Mouse (Mus musculus): ENCODE measurements at regions not wholly inside any gene's neighbourhood (a gene's known extent, or its start where the extent isn't known, plus 50 kb on each side); places are given as distances from the start of the nearest gene placed in this dataset.
"Not testable (repeated sequence)": the region's sequence is repeated elsewhere in the genome, so short reads cannot be mapped to it uniquely, and the experiment has no call there.

- no peak for ATAC-seq (ENCODE audit: low read depth)
- Histone ChIP-seq H3K27me3 (replicated peaks; ENCODE audit: control insufficient read depth, insufficient read depth, low read length) (no peaks in the 10 kb centered on the region), H3K36me3 (ENCODE audit: control insufficient read depth, insufficient read depth, low read length) (no peaks in the 10 kb centered on the region), H3K9me3 (ENCODE audit: control insufficient read depth, low read length) (no peaks in the 10 kb centered on the region), H3K4me1 (ENCODE audit: control insufficient read depth, insufficient read depth, low read length) (peaks cover 13% of the 10 kb centered on the region; the same call in 1 of the 2 replicates), H3K4me3 (ENCODE audit: low read depth, low read length) (no peak overlapping the region), H3K9ac (ENCODE audit: low read depth, low read length) (no peak overlapping the region), H3K4me2 (ENCODE audit: low read depth, low read length) (no peak overlapping the region), H3K27ac (replicated peaks; ENCODE audit: low read depth, low read length) (peak overlapping the region; percentile 25; the same call in 1 of the 2 replicates)
- no peak for DNase-seq (ENCODE audit: low spot score)
- WGBS: 80% methylated on average over 5 of the region's 5 CpGs
These were observed 172.8 kb downstream of the Wdr11 start for GRCm38 (mm10) chr7:129764456-129764970.

GRCm38 (mm10) chr7:129765681-129766080 is 174.0 kb downstream of the Wdr11 start:
- Histone ChIP-seq H3K27me3 (replicated peaks; ENCODE audit: control insufficient read depth, insufficient read depth, low read length) (no peaks in the 10 kb centered on the region), H3K4me3 (ENCODE audit: low read depth, low read length) (no peak overlapping the region), H3K36me3 (ENCODE audit: control insufficient read depth, insufficient read depth, low read length) (no peaks in the 10 kb centered on the region), H3K4me1 (ENCODE audit: control insufficient read depth, insufficient read depth, low read length) (0 out of 2 replicates have a peak, but pooled peaks cover 7% of the 10 kb centered on the region), H3K27ac (replicated peaks; ENCODE audit: low read depth, low read length) (no peak overlapping the region), H3K9me3 (ENCODE audit: control insufficient read depth, low read length) (no peaks in the 10 kb centered on the region), H3K9ac (ENCODE audit: low read depth, low read length) (no peak overlapping the region), H3K4me2 (ENCODE audit: low read depth, low read length) (no peak overlapping the region)
- WGBS: 89% methylated on average over 7 of the region's 7 CpGs
- DNase-seq (ENCODE audit: low spot score) (no peak), ATAC-seq (ENCODE audit: low read depth) (no peak)

- Histone ChIP-seq H3K27me3 (replicated peaks; ENCODE audit: control insufficient read depth, insufficient read depth, low read length) (no peaks in the 10 kb centered on the region), H3K36me3 (ENCODE audit: control insufficient read depth, insufficient read depth, low read length) (no peaks in the 10 kb centered on the region), H3K9ac (ENCODE audit: low read depth, low read length) (no peak overlapping the region), H3K4me3 (ENCODE audit: low read depth, low read length) (no peak overlapping the region), H3K4me1 (ENCODE audit: control insufficient read depth, insufficient read depth, low read length) (0 out of 2 replicates have a peak, but pooled peaks cover 7% of the 10 kb centered on the region), H3K27ac (replicated peaks; ENCODE audit: low read depth, low read length) (no peak overlapping the region), H3K9me3 (ENCODE audit: control insufficient read depth, low read length) (no peaks in the 10 kb centered on the region), H3K4me2 (ENCODE audit: low read depth, low read length) (no peak overlapping the region)
- 73% methylated on average over 6 of the region's 6 CpGs for WGBS
- ATAC-seq (ENCODE audit: low read depth): no peak
- DNase-seq (ENCODE audit: low spot score): no peak
These were observed 174.6 kb downstream of the Wdr11 start for GRCm38 (mm10) chr7:129766087-129766834.

GRCm38 (mm10) chr7:129769673-129770072 is 178.0 kb downstream of the Wdr11 start:
- H3K27ac ChIP-seq (replicated peaks; ENCODE audit: low read depth, low read length); H3K4me3 ChIP-seq (ENCODE audit: low read depth, low read length); H3K4me2 ChIP-seq (ENCODE audit: low read depth, low read length); H3K9ac ChIP-seq (ENCODE audit: low read depth, low read length); DNase-seq (ENCODE audit: low spot score); ATAC-seq (ENCODE audit: low read depth); H3K36me3 ChIP-seq (ENCODE audit: control insufficient read depth, insufficient read depth, low read length); H3K27me3 ChIP-seq (replicated peaks; ENCODE audit: control insufficient read depth, insufficient read depth, low read length); H3K9me3 ChIP-seq (ENCODE audit: control insufficient read depth, low read length): not testable (repeated sequence)
- 73% methylated on average over 1 of the region's 1 CpGs for WGBS
- H3K4me1 ChIP-seq (ENCODE audit: control insufficient read depth, insufficient read depth, low read length): peaks cover 15% of the 10 kb centered on the region; the same call in 1 of the 2 replicates

GRCm38 (mm10) chr7:129771876-129772275 is 180.2 kb downstream of the Wdr11 start:
- Histone ChIP-seq H3K27ac (replicated peaks; ENCODE audit: low read depth, low read length) (no peak overlapping the region), H3K36me3 (ENCODE audit: control insufficient read depth, insufficient read depth, low read length) (no peaks in the 10 kb centered on the region), H3K4me3 (ENCODE audit: low read depth, low read length) (no peak overlapping the region), H3K4me2 (ENCODE audit: low read depth, low read length) (no peak overlapping the region), H3K9ac (ENCODE audit: low read depth, low read length) (no peak overlapping the region), H3K9me3 (ENCODE audit: control insufficient read depth, low read length) (no peaks in the 10 kb centered on the region), H3K27me3 (replicated peaks; ENCODE audit: control insufficient read depth, insufficient read depth, low read length) (0 out of 2 replicates have a peak, but pooled peaks cover 3% of the 10 kb centered on the region), H3K4me1 (ENCODE audit: control insufficient read depth, insufficient read depth, low read length) (peaks cover 16% of the 10 kb centered on the region; the same call in 1 of the 2 replicates)
- 66% methylated on average over 2 of the region's 2 CpGs for WGBS
- ATAC-seq (ENCODE audit: low read depth) (no peak), DNase-seq (ENCODE audit: low spot score) (no peak)

- 72% methylated on average over 11 of the region's 11 CpGs for WGBS
- H3K36me3 ChIP-seq (ENCODE audit: control insufficient read depth, insufficient read depth, low read length): no peaks in the 10 kb centered on the region
- H3K27me3 ChIP-seq (replicated peaks; ENCODE audit: control insufficient read depth, insufficient read depth, low read length): 0 out of 2 replicates have a peak, but pooled peaks cover 3% of the 10 kb centered on the region
- H3K9ac ChIP-seq (ENCODE audit: low read depth, low read length): 0 out of 2 replicates have a peak overlapping the region, but pooled peaks have one; percentile 30
- H3K4me1 ChIP-seq (ENCODE audit: control insufficient read depth, insufficient read depth, low read length): peaks cover 16% of the 10 kb centered on the region; the same call in 1 of the 2 replicates
- no peak overlapping the region for H3K4me2 ChIP-seq (ENCODE audit: low read depth, low read length)
- H3K27ac ChIP-seq (replicated peaks; ENCODE audit: low read depth, low read length): no peak overlapping the region
- H3K9me3 ChIP-seq (ENCODE audit: control insufficient read depth, low read length): no peaks in the 10 kb centered on the region
- ATAC-seq (ENCODE audit: low read depth): peak; percentile 30; the same call in 1 of the 2 replicates
- no peak overlapping the region for H3K4me3 ChIP-seq (ENCODE audit: low read depth, low read length)
- no peak for DNase-seq (ENCODE audit: low spot score)
These were observed 181.1 kb downstream of the Wdr11 start for GRCm38 (mm10) chr7:129772540-129773331.

GRCm38 (mm10) chr7:129774261-129774861 is 182.7 kb downstream of the Wdr11 start:
- DNase-seq (ENCODE audit: low spot score): peak; percentile 61
- no peak overlapping the region for H3K4me3 ChIP-seq (ENCODE audit: low read depth, low read length)
- no peaks in the 10 kb centered on the region for H3K9me3 ChIP-seq (ENCODE audit: control insufficient read depth, low read length)
- H3K27ac ChIP-seq (replicated peaks; ENCODE audit: low read depth, low read length): peak overlapping the region; percentile 35; the same call in 1 of the 2 replicates
- H3K4me1 ChIP-seq (ENCODE audit: control insufficient read depth, insufficient read depth, low read length): peaks cover 22% of the 10 kb centered on the region; the same call in 1 of the 2 replicates
- 7% methylated on average over 17 of the region's 17 CpGs for WGBS
- H3K9ac ChIP-seq (ENCODE audit: low read depth, low read length): no peak overlapping the region
- ATAC-seq (ENCODE audit: low read depth): 0 out of 2 replicates have a peak, but pooled peaks have one; percentile 19
- no peaks in the 10 kb centered on the region for H3K36me3 ChIP-seq (ENCODE audit: control insufficient read depth, insufficient read depth, low read length)
- 0 out of 2 replicates have a peak, but pooled peaks cover 3% of the 10 kb centered on the region for H3K27me3 ChIP-seq (replicated peaks; ENCODE audit: control insufficient read depth, insufficient read depth, low read length)
- H3K4me2 ChIP-seq (ENCODE audit: low read depth, low read length): peak overlapping the region; percentile 3

- 0 out of 2 replicates have a peak, but pooled peaks cover 3% of the 10 kb centered on the region for H3K27me3 ChIP-seq (replicated peaks; ENCODE audit: control insufficient read depth, insufficient read depth, low read length)
- H3K9ac ChIP-seq (ENCODE audit: low read depth, low read length): no peak overlapping the region
- ATAC-seq (ENCODE audit: low read depth) (no peak), DNase-seq (ENCODE audit: low spot score) (no peak)
- no peaks in the 10 kb centered on the region for H3K36me3 ChIP-seq (ENCODE audit: control insufficient read depth, insufficient read depth, low read length)
- peaks cover 23% of the 10 kb centered on the region; the same call in 1 of the 2 replicates for H3K4me1 ChIP-seq (ENCODE audit: control insufficient read depth, insufficient read depth, low read length)
- H3K9me3 ChIP-seq (ENCODE audit: control insufficient read depth, low read length): no peaks in the 10 kb centered on the region
- H3K4me2 ChIP-seq (ENCODE audit: low read depth, low read length): no peak overlapping the region
- H3K27ac ChIP-seq (replicated peaks; ENCODE audit: low read depth, low read length): no peak overlapping the region
- WGBS: 58% methylated on average over 11 of the region's 11 CpGs
- H3K4me3 ChIP-seq (ENCODE audit: low read depth, low read length): no peak overlapping the region
These were observed 183.5 kb downstream of the Wdr11 start for GRCm38 (mm10) chr7:129775189-129775588.
